Mouse (Mus musculus) ovary, postnatal 36 days (tissue): ENCODE measurements at regions not wholly inside any gene's neighbourhood (a gene's known extent, or its start where the extent isn't known, plus 50 kb on each side); places are given as distances from the start of the nearest gene placed in this dataset.
A peak's percentile ranks its signal among the peaks of the same experiment; 100 is the strongest.

Source experiments
- DNase-seq: peaks from one replicate; pipeline ENCODE4 v3.0.0; 2022; ENCODE audit warnings: low spot score, mixed read lengths

DNA sequence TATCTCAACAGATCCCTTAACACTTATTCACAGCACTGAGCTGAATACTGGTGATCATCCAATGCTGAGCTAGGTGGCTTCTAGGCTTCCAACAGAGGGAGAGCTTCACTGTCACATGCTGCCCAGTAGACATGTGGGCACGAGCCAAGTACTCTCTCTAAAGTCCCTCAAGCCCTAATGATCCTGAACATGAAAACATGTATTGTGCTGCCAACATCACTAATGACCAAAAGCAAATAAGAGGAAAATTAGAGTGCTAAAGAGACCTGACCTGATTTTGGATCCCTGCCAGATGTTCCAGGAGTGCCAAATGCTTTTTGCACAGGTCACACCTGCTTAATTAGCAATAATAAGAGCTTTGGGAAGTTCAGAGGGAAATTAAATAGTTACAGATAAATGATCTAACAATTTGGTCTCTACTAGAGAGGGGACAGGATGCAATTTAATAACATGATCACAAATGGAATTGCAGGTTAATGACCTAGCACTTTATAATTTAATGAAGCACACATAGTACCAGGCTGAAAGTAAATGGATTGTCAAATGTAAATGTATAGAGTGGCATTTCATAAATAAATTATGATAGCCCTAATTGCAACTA lies 215.6 kb upstream of the Ins1 start:
- no peak for DNase-seq

GRCm38 (mm10) chr19:52068806-52069205 lies 195.3 kb upstream of the Ins1 start:
- DNase-seq, result no peak

GRCm38 (mm10) chr19:52069919-52070528 lies 194.1 kb upstream of the Ins1 start:
- no peak for DNase-seq

DNA sequence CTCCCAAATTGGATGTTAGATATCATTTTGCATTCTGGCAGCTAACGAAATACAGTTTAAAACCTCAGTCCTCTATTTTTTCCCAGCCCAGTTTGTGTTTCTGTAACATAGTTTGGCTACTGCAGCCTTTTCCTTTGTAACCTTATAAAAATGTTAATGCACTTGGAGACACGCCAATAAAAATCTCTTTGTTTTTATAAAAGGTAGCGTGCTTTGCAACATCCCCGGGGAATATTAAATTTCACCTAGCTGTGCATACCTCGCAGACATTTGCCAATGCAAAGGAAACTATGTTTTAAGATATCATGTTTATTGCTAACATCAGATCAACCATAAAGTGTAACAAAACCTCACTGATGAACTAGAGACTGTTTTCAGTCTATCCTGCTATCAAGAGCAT lies 192.9 kb upstream of the Ins1 start:
- no peak for DNase-seq

- DNase-seq, result peak; percentile 6
Observed at GRCm38 (mm10) chr19:52079020-52079419, 185.1 kb upstream of the Ins1 start.

DNA sequence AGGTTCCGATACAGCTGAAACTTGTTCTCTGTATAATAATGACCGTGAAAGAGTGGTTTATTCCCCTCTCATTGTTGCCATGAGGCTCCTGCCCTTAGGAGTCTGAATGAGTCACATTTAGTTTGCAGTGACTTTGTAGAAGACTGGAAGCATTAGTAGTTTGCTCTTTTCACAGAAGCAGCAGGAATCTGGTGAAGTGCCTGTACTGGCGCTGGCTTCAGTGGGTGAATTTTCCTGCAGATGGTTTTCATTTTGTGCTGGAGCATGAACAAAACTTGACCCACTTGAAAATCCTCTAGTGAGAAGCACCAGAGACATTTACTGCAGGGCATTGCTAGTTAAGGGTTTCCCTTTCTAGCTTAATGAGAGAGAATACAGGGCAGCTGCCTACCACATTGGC lies 151.7 kb upstream of the Ins1 start:
- no peak for DNase-seq
